Mouse (Mus musculus): ENCODE results near the gene Thada. TPM values are rescaled to one million over a fixed set of nuclear protein-coding genes. Genes with fewer than 3 reads are reported as not detected.

Gene Thada
- polyA plus RNA-seq, 1 experiment: 2.2 TPM

DNA sequence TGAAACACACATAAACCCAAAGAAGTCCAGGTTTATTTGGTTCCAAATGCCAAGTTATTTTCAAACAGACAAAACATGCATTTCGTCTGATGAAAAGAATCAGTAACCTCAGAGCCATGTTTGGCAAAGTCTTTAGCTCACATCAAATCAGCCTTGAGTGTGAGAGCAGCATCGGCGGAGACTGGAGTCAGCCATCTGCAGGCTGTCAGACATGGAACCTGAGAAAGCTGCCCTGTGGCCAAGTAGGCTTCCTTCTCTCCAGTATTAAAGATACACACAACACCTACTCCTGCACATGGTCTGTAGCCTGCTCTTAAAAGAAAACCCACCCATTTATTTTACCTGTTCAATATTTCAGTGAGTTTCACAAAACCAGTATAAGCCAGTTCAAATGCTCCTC, 50.1 kb downstream of the Thada start:
- no peak for TF ChIP-seq GATA1 (IDR thresholded peaks at IDR 0.05; ENCODE audit: low read length)

- TF ChIP-seq GATA1 (IDR thresholded peaks at IDR 0.05; ENCODE audit: low read length): no peak
Observed at GRCm38 (mm10) chr17:84408731-84409130, 57.3 kb downstream of the Thada start.

DNA sequence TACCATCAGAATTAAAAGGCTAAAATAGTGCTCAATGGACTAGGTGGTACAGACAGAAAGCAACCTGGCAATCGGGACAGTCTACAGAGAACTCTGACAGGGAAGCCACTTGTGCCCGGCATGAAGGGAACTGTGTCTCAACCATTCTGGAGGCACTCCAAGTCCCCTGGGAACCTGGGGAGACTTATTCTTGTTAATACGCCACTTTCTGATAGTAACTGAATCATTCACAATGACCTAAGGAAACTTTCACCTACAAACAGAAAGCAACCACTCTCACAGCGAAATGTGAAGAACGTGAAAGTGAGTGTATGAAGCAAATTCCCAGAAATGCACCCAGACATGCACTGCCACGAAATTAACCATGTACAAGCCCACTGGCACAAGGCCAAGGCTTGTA, 60.4 kb downstream of the Thada start:
- no peak for TF ChIP-seq GATA1 (IDR thresholded peaks at IDR 0.05; ENCODE audit: low read length)

- TF ChIP-seq GATA1 (IDR thresholded peaks at IDR 0.05; ENCODE audit: low read length): no peak
Observed at GRCm38 (mm10) chr17:84401796-84402195, 64.2 kb downstream of the Thada start.

- TF ChIP-seq GATA1 (IDR thresholded peaks at IDR 0.05; ENCODE audit: low read length): no peak
Observed at GRCm38 (mm10) chr17:84399431-84399830, 66.6 kb downstream of the Thada start.

DNA sequence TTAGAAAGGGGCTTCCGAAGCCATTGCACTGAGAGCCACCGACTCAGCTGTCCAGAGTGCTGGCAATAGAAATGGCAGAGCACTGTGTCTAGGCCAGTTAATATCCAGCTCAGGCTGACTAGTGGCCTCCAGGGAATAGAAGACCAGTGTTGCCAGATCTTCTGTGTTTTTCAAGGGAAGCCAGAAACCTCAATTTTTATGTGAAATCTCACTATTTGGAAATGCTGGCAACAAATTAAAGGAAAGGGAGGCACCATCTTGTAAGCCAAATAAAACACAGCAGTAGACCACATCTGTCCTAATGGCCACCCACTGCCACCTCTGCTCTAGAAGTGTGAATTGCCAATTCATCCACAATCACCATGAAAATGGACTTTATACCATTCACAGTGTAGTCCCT, 76.0 kb downstream of the Thada start:
- no peak for TF ChIP-seq GATA1 (IDR thresholded peaks at IDR 0.05; ENCODE audit: low read length)

DNA sequence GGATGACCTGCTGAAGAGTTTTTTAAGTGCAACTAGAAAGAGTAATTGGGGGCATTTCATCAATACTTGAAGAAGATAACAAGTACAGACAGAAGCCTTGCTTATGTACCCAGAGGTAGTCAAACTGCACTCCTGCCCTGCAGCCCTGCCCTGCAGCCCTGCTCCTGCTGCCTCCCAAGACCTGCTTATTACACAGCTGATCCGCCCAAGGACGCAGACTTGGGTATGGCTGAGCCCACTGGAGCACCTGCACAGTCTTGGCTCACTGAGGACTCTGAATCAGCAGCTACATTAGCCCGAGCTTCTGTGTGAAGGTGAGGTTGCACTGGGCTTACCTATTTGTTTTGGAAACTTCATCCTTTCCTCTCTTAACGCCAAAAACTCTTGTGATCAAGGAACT, 79.8 kb downstream of the Thada start:
- TF ChIP-seq GATA1 (IDR thresholded peaks at IDR 0.05; ENCODE audit: low read length): no peak

DNA sequence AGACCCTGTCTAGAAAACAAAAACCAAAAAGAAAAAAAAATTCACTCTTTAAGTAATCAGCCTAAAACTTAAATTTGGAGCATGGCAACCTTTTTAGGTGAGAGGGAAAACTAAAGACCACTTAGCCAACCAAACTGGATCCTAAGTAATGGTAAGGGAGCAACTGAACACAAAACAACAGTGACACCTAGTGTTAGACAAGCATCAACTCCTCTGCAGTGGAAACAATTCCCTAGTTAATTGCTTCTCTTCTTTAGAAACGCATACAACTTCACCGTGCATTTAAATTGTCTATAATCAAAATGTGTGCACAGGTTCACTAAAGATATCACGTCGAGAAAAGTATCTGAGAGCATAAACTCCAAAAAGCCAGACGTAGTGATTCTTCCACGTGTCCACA, 80.3 kb downstream of the Thada start:
- TF ChIP-seq GATA1 (IDR thresholded peaks at IDR 0.05; ENCODE audit: low read length): no peak

DNA sequence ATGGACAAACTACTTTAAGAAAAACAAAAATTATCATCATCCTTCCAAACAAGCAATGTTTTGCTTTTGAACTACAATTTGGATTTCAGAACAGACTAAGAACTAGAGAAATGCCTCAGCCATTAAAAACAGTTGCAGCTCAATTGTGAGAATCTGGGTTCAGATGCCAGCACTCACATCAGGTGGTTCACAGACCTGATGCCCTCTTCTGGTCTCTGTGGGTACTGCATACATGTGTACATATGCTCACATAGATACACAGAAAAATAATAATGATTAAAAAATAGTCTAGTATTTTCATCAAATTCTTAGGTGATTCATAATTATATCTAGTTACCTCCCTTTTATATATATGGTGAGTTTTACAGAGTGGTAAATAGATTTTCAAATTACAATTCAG, 81.3 kb downstream of the Thada start:
- no peak for TF ChIP-seq GATA1 (IDR thresholded peaks at IDR 0.05; ENCODE audit: low read length)

DNA sequence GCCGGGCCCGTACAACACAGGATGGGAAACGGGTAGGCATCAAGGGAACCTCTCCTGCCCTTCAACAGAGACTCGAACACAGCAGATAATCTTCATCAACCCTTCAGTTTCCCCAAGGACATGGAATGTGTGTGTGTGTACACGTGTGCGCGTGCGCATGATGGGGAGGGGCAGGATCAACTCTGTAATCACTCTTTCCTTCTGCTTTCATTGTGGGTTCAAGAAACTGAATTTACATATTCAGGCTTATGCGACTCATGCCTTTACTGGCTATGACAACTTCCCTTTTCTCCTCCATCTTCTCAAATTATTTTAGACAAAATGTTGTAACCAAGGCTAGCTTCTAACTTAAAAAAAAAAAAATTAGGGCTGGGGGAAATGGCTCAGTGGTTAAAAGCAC, 85.7 kb downstream of the Thada start:
- no peak for TF ChIP-seq GATA1 (IDR thresholded peaks at IDR 0.05; ENCODE audit: low read length)

DNA sequence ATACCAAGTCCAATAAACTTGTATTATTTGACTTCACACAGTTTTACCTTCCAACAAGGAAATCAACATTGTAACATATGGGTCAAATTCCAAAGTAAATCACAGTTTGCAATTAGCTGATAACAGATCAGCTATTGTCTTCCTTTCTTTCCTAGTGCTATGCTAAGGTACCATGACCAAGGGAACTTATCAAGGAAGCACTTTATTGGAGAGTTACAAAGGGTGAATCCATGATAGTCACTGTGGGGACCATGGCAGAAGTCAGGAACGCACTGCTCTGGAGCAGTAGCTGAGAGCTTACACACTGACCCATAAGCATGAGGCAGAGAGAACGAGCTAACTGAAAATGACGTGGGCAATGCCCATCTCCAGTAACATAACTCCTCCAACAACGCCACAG, 89.1 kb downstream of the Thada start:
- TF ChIP-seq GATA1 (IDR thresholded peaks at IDR 0.05; ENCODE audit: low read length): no peak

- no peak for TF ChIP-seq GATA1 (IDR thresholded peaks at IDR 0.05; ENCODE audit: low read length)
Observed at GRCm38 (mm10) chr17:84372411-84373045, 93.5 kb downstream of the Thada start.

DNA sequence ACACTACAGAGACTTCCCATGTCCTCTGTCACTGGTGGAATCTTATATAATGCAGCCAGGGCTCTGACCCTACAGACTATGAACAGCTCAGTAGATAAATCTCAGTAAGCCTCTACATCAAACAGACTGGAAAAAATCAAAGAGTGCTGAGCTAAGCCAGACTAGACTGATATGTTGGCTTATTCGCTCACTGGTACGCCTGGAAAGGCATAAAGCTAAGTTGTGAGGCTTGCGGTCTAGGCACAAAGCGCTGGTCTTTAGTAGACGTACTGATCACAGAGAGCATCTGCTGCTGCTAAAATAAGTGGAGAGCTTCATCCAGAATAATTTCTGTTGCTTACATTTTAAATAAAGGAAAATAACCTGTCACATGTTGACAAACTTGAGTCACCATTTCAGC, 95.6 kb downstream of the Thada start:
- TF ChIP-seq GATA1 (IDR thresholded peaks at IDR 0.05; ENCODE audit: low read length): no peak

- no peak for TF ChIP-seq GATA1 (IDR thresholded peaks at IDR 0.05; ENCODE audit: low read length)
Observed at GRCm38 (mm10) chr17:84369769-84370168, 96.2 kb downstream of the Thada start.

- no peak for TF ChIP-seq GATA1 (IDR thresholded peaks at IDR 0.05; ENCODE audit: low read length)
Observed at GRCm38 (mm10) chr17:84368213-84369014, 97.6 kb downstream of the Thada start.

GRCm38 (mm10) chr17:84367663-84368062, 98.3 kb downstream of the Thada start:
- TF ChIP-seq GATA1 (IDR thresholded peaks at IDR 0.05; ENCODE audit: low read length): no peak

- no peak for TF ChIP-seq GATA1 (IDR thresholded peaks at IDR 0.05; ENCODE audit: low read length)
Observed at GRCm38 (mm10) chr17:84365791-84366301, 100.2 kb downstream of the Thada start.

Data from G1E-ER4 (cell line).